Mouse (Mus musculus) heart, embryonic 14.5 days (tissue): ENCODE measurements around the gene Kctd5. TPM values are rescaled to one million over a fixed set of nuclear protein-coding genes. Genes with fewer than 3 reads are reported as not detected.

Experiments used
- ATAC-seq: fragments of 200-750 bp; cut with Nextera tagmentation; 2 replicates; pipeline ENCODE4 v1.8.0; 2017; ENCODE audit warnings: low read depth, moderate TSS enrichment; ENCODE audit not compliant: insufficient number of reproducible peaks, insufficient read depth, low FRiP score
- H3K27ac ChIP-seq, 2 experiments: fragments of 200-500 bp in 1 of 2; fragments of 300-500 bp in 1 of 2; sonication (generic) in 1 of 2; replicated peaks in 1 of 2; 2 replicates each; pipeline ENCODE4 v1.5.1; 2012 to 2014; ENCODE audit warnings: low read depth in 2 of 2, low read length in 2 of 2, control low read depth in 1 of 2, mild to moderate bottlenecking in 1 of 2, mixed read lengths in 1 of 2; ENCODE audit not compliant: control insufficient read depth in 1 of 2, insufficient read depth in 1 of 2
- H3K27me3 ChIP-seq: fragments of 300-500 bp; sonication (generic); 2 replicates; pipeline ENCODE4 v1.6.1; 2014; ENCODE audit warnings: mild to moderate bottlenecking, low read length, control low read depth; ENCODE audit not compliant: control insufficient read depth, insufficient read depth
- H3K36me3 ChIP-seq: fragments of 300-500 bp; sonication (generic); 2 replicates; pipeline ENCODE4 v1.6.1; 2014; ENCODE audit warnings: mild to moderate bottlenecking, control low read depth, low read length, mixed read lengths; ENCODE audit not compliant: control insufficient read depth, insufficient read depth
- H3K4me1 ChIP-seq, 2 experiments: fragments of 200-500 bp in 1 of 2; fragments of 300-500 bp in 1 of 2; sonication (generic) in 1 of 2; 2 replicates each; pipeline ENCODE4 v1.6.1; 2012 to 2014; ENCODE audit warnings: low read length in 2 of 2, control low read depth in 1 of 2, mixed read lengths in 1 of 2; ENCODE audit not compliant: control insufficient read depth in 2 of 2, insufficient read depth in 2 of 2
- H3K4me2 ChIP-seq: fragments of 300-500 bp; sonication (generic); 2 replicates; pipeline ENCODE4 v1.6.1; 2014; ENCODE audit warnings: mild to moderate bottlenecking, low read length
- H3K4me3 ChIP-seq, 2 experiments: fragments of 200-500 bp in 1 of 2; fragments of 300-500 bp in 1 of 2; sonication (generic) in 1 of 2; 2 replicates each; pipeline ENCODE4 v1.5.1; 2012 to 2014; ENCODE audit warnings: low read length in 2 of 2, mild to moderate bottlenecking in 2 of 2, control low read depth in 1 of 2, low read depth in 1 of 2, moderate library complexity in 1 of 2; ENCODE audit not compliant: control insufficient read depth in 1 of 2, insufficient read depth in 1 of 2
- H3K9ac ChIP-seq: fragments of 300-500 bp; sonication (generic); 2 replicates; pipeline ENCODE4 v1.6.1; 2014; ENCODE audit warnings: mild to moderate bottlenecking, low read length
- H3K9me3 ChIP-seq: fragments of 300-500 bp; sonication (generic); 2 replicates; pipeline ENCODE4 v1.6.1; 2016; ENCODE audit warnings: low read length, control low read depth; ENCODE audit not compliant: control insufficient read depth
- WGBS: fragments of 180-500 bp; shearing (Covaris S2); extraction: QIAGEN DNeasy Blood & Tissue Kit; methylation state at CpG from one replicate; pipeline ENCODE4 v1.1.7; 2014; 5-methylcytosine and 5-hydroxymethylcytosine counted together
- polyA plus RNA-seq: library from polyadenylated mRNA; unstranded; fragments of >200 nt; fragmentation: Nextera tagmentation; extraction: Ambion mirVana; gene quantifications from 2 replicates; pipeline ENCODE4 v1.2.1, GENCODE M21; 2014

Gene Kctd5
- polyA plus RNA-seq, 1 experiment from 2014 or later = 35.4 TPM

DNA sequence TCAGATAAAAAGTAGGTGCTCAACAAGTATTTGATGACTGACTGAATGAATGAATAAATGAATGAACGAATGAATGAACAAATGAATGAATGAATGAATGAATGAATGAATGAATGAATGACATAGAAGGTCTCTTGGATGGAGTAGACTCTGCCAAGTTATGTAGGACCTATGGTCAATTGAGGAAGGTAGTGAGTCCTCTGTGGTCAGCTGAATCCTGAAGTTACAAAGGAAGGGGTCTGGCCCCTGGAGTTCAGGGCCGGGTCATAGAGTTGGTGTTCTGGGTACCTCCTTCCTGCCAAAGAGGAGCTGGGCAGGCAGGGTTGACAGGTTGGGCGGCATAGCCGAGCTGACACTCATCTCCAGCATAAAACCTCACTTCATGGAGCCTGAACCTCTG, 35.4 kb downstream of the Kctd5 start, which contains the start of gene Prss27:
Gene Prss27 (plus strand): TSS at position 301 of the 400 bp plus-strand sequence.
- H3K4me1 ChIP-seq = peaks cover 0 to 6% of the 10 kb centered on the region in 2 experiments; a peak in 2 of 4 replicates
- H3K27me3 ChIP-seq = no peaks in the 10 kb centered on the region
- no peaks in the 10 kb centered on the region for H3K9me3 ChIP-seq
- no peak for ATAC-seq
- H3K4me2 ChIP-seq = no peak within 1 kb of the TSS
- 56% methylated on average over 4 of the region's 4 CpGs for WGBS
- H3K9ac ChIP-seq = no peak within 1 kb of the TSS
- no peak within 1 kb of the TSS for H3K4me3 ChIP-seq
- no peak within 1 kb of the TSS for H3K27ac ChIP-seq
- no peaks in the 10 kb centered on the region for H3K36me3 ChIP-seq

DNA sequence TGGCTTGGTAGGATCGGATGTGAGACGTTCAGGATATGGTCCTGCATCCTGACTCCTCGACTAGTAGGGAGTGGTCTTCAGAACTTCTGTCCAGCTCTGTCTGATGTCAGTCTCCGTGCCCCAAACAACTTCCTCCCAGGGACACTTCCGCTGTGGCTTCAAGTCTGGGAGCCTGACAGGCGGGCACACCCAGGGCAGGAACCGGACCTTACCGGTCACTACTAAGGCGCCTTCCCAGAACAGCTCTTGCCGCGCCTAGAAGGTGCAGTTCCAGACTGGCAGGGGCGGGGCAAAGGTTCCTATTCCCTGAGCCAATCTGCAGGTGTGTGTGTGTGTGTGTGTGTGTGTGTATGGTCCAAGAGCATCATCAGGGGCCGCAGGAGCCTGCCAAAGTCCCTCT, 35.9 kb downstream of the Kctd5 start:
- H3K36me3 ChIP-seq = no peaks in the 10 kb centered on the region
- peak; percentile 9; the same call in 1 of the 2 replicates for ATAC-seq
- no peak overlapping the region for H3K4me3 ChIP-seq
- H3K9ac ChIP-seq = no peak overlapping the region
- H3K9me3 ChIP-seq = no peaks in the 10 kb centered on the region
- WGBS = 76% methylated on average over 13 of the region's 13 CpGs
- no peak overlapping the region for H3K27ac ChIP-seq
- H3K4me1 ChIP-seq = peaks cover 0 to 6% of the 10 kb centered on the region in 2 experiments; a peak in 2 of 4 replicates
- no peak overlapping the region for H3K4me2 ChIP-seq
- no peaks in the 10 kb centered on the region for H3K27me3 ChIP-seq

DNA sequence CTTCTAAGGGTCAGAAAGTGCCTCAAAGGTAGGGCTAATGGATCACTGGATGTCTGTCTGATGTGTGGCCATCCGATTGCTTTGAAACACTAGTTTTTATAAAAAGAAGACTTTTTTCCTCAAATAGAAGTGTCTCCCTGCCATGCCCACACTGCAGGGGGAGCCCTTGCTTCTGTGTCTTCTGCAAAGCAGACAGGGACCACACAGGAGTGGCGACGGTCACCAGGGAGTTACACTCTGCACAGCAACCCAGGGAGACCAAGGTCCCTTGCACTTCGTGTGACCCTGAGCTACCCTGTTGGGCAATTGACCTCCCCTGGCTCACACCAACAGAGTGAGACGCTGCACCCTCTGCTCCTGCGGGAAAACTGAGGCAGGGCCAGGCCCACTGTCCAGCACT, 36.3 kb downstream of the Kctd5 start:
- no peak overlapping the region for H3K4me2 ChIP-seq
- ATAC-seq = no peak
- H3K9me3 ChIP-seq = no peaks in the 10 kb centered on the region
- no peaks in the 10 kb centered on the region for H3K27me3 ChIP-seq
- H3K36me3 ChIP-seq = no peaks in the 10 kb centered on the region
- no peak overlapping the region for H3K27ac ChIP-seq
- no peak overlapping the region for H3K4me3 ChIP-seq
- H3K9ac ChIP-seq = no peak overlapping the region
- peaks cover 0 to 6% of the 10 kb centered on the region in 2 experiments; a peak in 2 of 4 replicates for H3K4me1 ChIP-seq
- WGBS = 66% methylated on average over 6 of the region's 6 CpGs

DNA sequence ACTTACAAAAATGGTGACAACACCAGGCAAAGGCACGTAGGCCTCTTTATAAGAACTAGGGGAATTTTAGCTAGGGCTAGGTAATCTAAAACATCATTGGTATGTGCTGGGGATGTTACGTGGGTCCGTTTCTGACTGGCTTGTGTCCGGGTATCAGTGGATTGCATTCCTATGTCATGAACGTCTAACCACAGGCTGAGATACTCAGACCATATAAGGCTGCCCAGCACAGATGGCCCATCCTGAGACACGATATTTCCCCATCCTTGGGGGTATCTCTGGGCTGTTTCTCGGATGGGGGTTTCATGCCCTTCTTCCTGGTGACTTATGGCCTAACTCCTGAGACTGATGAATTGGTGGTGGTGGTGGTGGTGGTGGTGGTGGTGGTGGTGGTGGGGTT, 38.2 kb downstream of the Kctd5 start:
- Histone ChIP-seq H3K4me2 (no peak overlapping the region), H3K36me3 (no peaks in the 10 kb centered on the region), H3K9me3 (no peaks in the 10 kb centered on the region), H3K4me3 (no peak overlapping the region), H3K27ac (peak overlapping the region in 1 of 2 experiments; percentile 47; a peak in 1 of 4 replicates), H3K9ac (no peak overlapping the region), H3K27me3 (no peaks in the 10 kb centered on the region), H3K4me1 (peaks cover 0 to 6% of the 10 kb centered on the region in 2 experiments; a peak in 2 of 4 replicates)
- WGBS = 12% methylated on average over 7 of the region's 7 CpGs
- peak; percentile 46; the same call in 1 of the 2 replicates for ATAC-seq

DNA sequence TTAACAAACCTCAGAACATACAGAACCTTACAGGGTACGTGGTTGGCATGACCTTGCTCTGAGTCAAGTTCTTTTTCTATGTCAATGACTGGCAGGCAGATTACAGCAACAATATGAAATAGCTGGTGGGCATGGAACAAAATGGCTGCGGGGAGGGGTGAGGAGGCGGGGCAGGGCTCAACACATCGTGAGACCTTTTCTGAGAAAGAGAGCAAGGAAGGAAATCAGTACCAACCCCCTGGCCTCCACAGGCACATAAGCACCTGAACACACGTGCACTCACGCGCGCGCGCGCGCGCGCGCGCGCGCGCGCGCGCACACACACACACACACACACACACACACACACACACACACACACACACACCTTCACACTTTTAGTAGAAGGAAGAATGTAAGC, 42.7 kb downstream of the Kctd5 start:
- Histone ChIP-seq H3K4me3 (no peak overlapping the region), H3K27ac (no peak overlapping the region), H3K9me3 (no peaks in the 10 kb centered on the region), H3K27me3 (no peaks in the 10 kb centered on the region; the same call in 1 of the 2 replicates), H3K9ac (no peak overlapping the region), H3K4me1 (peaks cover 0 to 4% of the 10 kb centered on the region in 2 experiments; a peak in 1 of 4 replicates), H3K36me3 (no peaks in the 10 kb centered on the region), H3K4me2 (no peak overlapping the region)
- 68% methylated on average over 22 of the region's 22 CpGs for WGBS
- ATAC-seq = no peak

DNA sequence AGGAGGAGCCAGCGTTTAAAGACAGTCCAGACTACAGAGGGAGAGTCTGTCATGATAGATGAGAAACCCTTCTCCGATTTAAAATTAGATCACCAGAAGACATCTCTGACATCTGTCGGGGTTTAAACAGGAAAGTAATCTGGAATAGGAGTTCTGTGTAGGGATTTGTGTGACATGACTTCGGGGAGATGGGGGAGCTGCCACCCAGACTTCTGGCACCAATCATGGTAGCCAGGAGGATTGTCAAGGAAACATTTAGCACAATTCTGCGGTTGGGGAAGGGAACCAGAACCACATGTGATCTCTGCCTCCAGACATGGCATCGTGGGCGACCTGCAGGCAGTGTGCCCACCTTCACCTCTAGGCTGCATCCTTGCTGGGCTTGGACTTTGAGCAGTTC, 43.8 kb downstream of the Kctd5 start:
- no peak overlapping the region for H3K4me2 ChIP-seq
- ATAC-seq = no peak
- H3K9me3 ChIP-seq = no peaks in the 10 kb centered on the region
- H3K27me3 ChIP-seq = no peaks in the 10 kb centered on the region; the same call in 1 of the 2 replicates
- H3K36me3 ChIP-seq = no peaks in the 10 kb centered on the region
- 74% methylated on average over 7 of the region's 7 CpGs for WGBS
- H3K9ac ChIP-seq = no peak overlapping the region
- no peaks in the 10 kb centered on the region for H3K4me1 ChIP-seq
- no peak overlapping the region for H3K4me3 ChIP-seq
- H3K27ac ChIP-seq = no peak overlapping the region

- Histone ChIP-seq H3K4me1 (peaks cover 0 to 4% of the 10 kb centered on the region in 2 experiments; a peak in 3 of 4 replicates), H3K9ac (no peak overlapping the region), H3K9me3 (no peaks in the 10 kb centered on the region), H3K27ac (no peak overlapping the region), H3K27me3 (no peaks in the 10 kb centered on the region), H3K36me3 (no peaks in the 10 kb centered on the region), H3K4me2 (no peak overlapping the region), H3K4me3 (no peak overlapping the region)
- peak; percentile 47; the same call in 1 of the 2 replicates for ATAC-seq
- 45% methylated on average over 5 of the region's 5 CpGs for WGBS
Observed at GRCm38 (mm10) chr17:24021375-24022199, 51.7 kb downstream of the Kctd5 start.
